Mouse (Mus musculus): ENCODE data around the gene Calcoco1.
"Not testable (repeated sequence)": the region's sequence is repeated elsewhere in the genome, so short reads cannot be mapped to it uniquely, and the experiment has no call there.

The Calcoco1 gene

GRCm38 (mm10) chr15:102692321-102692804 lies 29.6 kb downstream of the Calcoco1 start:
- DNase-seq (ENCODE audit: low spot score) = no peak

- DNase-seq (ENCODE audit: low spot score) = no peak
Observed at GRCm38 (mm10) chr15:102685791-102686190, 36.2 kb downstream of the Calcoco1 start.

- DNase-seq (ENCODE audit: low spot score) = no peak
Observed at GRCm38 (mm10) chr15:102683670-102684069, 38.3 kb downstream of the Calcoco1 start.

- DNase-seq (ENCODE audit: low spot score) = no peak
Observed at GRCm38 (mm10) chr15:102676345-102676744, 45.6 kb downstream of the Calcoco1 start.

- peak; percentile 62 for DNase-seq (ENCODE audit: low spot score)
Observed at GRCm38 (mm10) chr15:102673548-102673947, 48.4 kb downstream of the Calcoco1 start.

GRCm38 (mm10) chr15:102672215-102673071 lies 49.5 kb downstream of the Calcoco1 start, which contains the start of gene Atp5g2:
Gene Atp5g2 (minus strand): TSS chr15:102672352.
- DNase-seq (ENCODE audit: low spot score) = peak; percentile 45

- peak; percentile 79 for DNase-seq (ENCODE audit: low spot score)
Observed at GRCm38 (mm10) chr15:102671721-102672214, 50.2 kb downstream of the Calcoco1 start.

- peak; percentile 97 for DNase-seq (ENCODE audit: low spot score)
Observed at GRCm38 (mm10) chr15:102670767-102671575, 51.0 kb downstream of the Calcoco1 start.

- no peak for DNase-seq (ENCODE audit: low spot score)
Observed at GRCm38 (mm10) chr15:102670281-102670680, 51.7 kb downstream of the Calcoco1 start.

GRCm38 (mm10) chr15:102669571-102669970 lies 52.4 kb downstream of the Calcoco1 start:
- no peak for DNase-seq (ENCODE audit: low spot score)

GRCm38 (mm10) chr15:102665494-102665893 lies 56.5 kb downstream of the Calcoco1 start:
- DNase-seq (ENCODE audit: low spot score) = peak; percentile 70

GRCm38 (mm10) chr15:102663825-102664224 lies 58.2 kb downstream of the Calcoco1 start:
- DNase-seq (ENCODE audit: low spot score) = no peak

- DNase-seq (ENCODE audit: low spot score) = not testable (repeated sequence)
Observed at GRCm38 (mm10) chr15:102662601-102663000, 59.4 kb downstream of the Calcoco1 start.

GRCm38 (mm10) chr15:102657926-102658381 lies 64.0 kb downstream of the Calcoco1 start:
- no peak for DNase-seq (ENCODE audit: low spot score)
